Comparison of ENCODE assay signal across 7 mouse cellular contexts in genomic region chr1:88586823-88587820, GRCm38 (mm10).
DNase-seq lines count a peak whose midpoint lies in the region; ATAC-seq and TF ChIP-seq lines count a peak whose summit lies in the region.

No protein-coding gene starts in this region.

- no peak for TF ChIP-seq CTCF in left cerebral cortex, adult 2 months (IDR thresholded peaks at IDR 0.05)
- TF ChIP-seq CTCF in bone marrow macrophage, adult 2 months (IDR thresholded peaks at IDR 0.05; ENCODE audit: low read depth, low read length) = no peak

- peaks cover 46% of the 10 kb centered on the region for H3K4me1 ChIP-seq in bone marrow macrophage, adult 2 months (ENCODE audit: control insufficient read depth, insufficient read depth, low read length)

- no peak for TF ChIP-seq POLR2A in bone marrow macrophage, adult 2 months (IDR thresholded peaks at IDR 0.05; ENCODE audit: borderline replicate concordance, low read depth, low read length)

- peak; percentile 79 for ATAC-seq in inflammation-experienced regulatory T-cells, adult 6 months
- peak; percentile 90 for ATAC-seq in neutrophil, adult 5-6 weeks (ENCODE audit: extremely low read depth, insufficient number of reproducible peaks, low FRiP score, poor library complexity, severe bottlenecking)

- H3K4me3 ChIP-seq in left cerebral cortex, adult 2 months = no peak overlapping the region
- H3K4me3 ChIP-seq in bone marrow macrophage, adult 2 months (ENCODE audit: insufficient read depth, low read length) = peak overlapping the region; percentile 17

- intact Hi-C loops in left cerebral cortex, adult 2 months (cut with DNase I) = no loop called here

- H3K27ac ChIP-seq in left cerebral cortex, adult 2 months = 0 out of 2 replicates have a peak overlapping the region, but pooled peaks have one; percentile 11
- peak overlapping the region; percentile 98 for H3K27ac ChIP-seq in bone marrow macrophage, adult 2 months (ENCODE audit: insufficient read depth, low read depth, low read length)

- DNase-seq in left cerebral cortex, adult 2 months (ENCODE audit: extremely low spot score in 1 of 2, low spot score in 2 of 2) = peak in 1 of 2 experiments; percentile 14
- no peak for DNase-seq in left cerebral cortex, adult 18-20 months (ENCODE audit: low spot score in 2 of 2)
- DNase-seq in ovary, postnatal 14 days (ENCODE audit: low spot score) = no peak
- DNase-seq in MN1 (ENCODE audit: low spot score) = no peak
